Mouse (Mus musculus) c-Kit-positive CD71-positive TER-119-positive erythroid progenitor cells, embryonic 14.5 days (primary cell): ENCODE results near the gene Dlg4.
A peak's percentile ranks its signal among the peaks of the same experiment; 100 is the strongest.

ENCODE experiments used
- DNase-seq: peaks from one replicate; pipeline ENCODE4 v3.0.0-alpha.2; 2013; ENCODE audit warnings: low spot score

Gene Dlg4

DNA sequence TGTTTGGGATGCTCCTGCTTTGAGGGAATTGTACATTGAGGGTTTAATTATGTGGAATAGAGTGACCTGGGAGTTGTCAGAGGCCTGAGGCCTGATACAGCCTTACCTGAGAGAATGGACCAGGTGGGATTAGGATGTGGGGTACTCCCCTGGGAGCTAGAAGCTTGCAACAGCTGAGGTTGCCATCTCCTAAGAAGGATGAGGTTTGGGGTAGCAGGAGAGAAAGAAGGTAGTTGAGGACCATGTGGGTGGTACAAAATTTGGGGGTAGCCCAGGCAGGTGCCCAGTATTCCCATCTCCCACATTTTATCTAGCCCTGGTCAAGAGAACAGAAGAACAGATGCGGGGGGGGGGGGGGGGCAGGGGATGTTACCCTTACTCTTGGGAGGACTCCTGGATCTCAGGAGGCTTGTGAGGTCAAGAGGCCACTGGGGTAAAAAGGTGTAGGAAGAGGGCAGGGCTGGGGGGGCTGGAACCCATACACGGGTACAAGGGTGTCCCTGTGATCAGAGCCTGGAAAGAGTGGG lies 2.8 kb downstream of the Dlg4 start:
- DNase-seq, result no peak

DNA sequence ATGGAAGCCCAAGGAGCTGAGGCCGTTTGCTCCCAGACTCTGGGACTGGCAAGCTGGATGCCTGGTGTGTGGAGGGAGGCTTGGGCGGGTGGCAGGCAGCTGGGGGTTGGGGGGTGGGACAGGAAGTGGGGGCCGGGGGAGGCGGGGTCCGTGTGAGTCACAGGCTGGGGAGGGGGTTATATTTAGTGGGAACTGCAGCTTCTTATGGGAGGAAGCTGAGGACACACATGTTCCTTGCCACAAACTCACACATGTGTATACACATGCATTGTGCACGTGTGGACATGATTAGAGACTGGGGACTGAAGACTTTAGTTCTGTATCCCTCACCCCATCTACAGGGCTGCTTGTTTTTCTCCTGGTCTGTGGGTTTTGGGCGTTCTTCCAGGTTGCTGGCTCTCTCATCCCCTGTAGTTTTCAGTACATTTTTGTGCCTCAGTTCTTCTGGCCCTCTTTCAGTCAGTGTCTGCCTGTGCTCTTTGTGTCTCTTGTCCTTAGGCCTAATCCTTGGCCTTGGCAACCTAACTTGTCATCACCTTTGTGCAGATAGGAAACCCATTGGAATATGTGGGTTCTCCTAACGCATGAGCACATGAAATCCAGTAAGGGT lies 3.4 kb downstream of the Dlg4 start:
- DNase-seq, result no peak

DNA sequence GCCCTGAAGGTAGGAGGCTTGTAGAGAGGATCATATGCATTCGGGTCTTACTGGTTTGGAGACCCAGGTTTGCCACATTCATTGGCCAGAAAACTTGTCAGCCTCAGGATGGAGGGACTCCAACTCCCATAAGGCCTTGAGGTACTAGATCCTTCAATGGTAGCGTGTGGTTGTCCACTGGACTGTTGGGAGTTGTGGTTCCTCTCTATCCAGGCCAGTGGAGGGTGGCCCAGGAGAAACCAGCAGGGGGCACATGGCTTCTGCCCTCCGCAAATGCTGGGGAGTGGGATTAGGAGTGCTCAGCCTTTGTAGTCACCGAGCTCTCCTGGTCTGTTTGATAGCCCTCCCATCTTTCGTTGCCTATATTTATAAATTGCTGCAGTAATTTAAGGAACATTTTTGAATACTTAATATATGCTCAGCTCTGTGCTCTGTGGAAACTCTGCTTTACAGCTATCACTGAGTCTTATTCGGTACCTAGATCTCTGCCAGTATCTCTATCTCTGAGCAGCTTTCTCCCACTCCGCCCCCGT lies 4.1 kb downstream of the Dlg4 start:
- peak; percentile 69 for DNase-seq

DNA sequence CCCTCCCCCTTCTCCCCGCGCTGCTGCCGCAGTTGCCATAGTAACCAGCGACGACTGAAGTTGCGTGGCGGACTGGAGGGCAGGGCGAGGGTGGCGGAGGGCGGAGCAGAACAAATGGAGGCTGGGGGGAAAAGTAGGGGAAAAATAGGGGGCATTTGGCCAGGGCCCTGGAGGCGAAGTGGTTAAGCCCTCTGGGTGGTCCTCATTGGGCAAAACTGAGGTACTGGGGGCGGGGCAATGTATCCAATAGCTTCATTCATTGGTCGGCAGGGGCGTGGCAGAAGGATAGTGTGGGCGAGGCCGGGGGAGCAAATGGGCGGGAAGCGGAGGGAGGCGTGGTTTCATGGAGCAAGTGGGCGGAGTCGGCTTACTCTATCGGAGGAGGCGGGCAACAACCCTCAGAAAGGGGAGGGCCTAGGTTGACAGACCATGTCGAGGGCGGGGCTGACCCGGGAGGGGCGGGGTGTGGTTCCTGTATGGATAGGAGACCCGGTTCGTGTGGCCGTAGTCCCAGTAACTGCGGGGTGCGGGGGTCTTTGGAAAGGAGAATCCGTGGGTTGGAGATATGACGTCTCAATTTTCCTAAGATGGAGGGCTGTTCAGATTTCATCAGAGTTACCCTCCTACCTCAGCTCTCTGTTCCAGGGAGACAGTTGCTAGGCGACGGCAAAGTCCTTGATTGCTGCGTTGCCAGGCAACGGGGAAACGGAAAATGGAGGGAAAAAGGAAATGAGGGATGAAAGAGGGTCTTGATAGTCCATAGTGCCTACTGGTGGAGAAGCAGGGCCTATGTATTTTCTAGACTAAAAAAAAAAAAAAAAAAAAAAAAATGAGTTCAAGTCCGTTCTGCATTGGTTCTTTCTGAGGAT lies 4.8 kb downstream of the Dlg4 start:
- DNase-seq, result peak; percentile 98

DNA sequence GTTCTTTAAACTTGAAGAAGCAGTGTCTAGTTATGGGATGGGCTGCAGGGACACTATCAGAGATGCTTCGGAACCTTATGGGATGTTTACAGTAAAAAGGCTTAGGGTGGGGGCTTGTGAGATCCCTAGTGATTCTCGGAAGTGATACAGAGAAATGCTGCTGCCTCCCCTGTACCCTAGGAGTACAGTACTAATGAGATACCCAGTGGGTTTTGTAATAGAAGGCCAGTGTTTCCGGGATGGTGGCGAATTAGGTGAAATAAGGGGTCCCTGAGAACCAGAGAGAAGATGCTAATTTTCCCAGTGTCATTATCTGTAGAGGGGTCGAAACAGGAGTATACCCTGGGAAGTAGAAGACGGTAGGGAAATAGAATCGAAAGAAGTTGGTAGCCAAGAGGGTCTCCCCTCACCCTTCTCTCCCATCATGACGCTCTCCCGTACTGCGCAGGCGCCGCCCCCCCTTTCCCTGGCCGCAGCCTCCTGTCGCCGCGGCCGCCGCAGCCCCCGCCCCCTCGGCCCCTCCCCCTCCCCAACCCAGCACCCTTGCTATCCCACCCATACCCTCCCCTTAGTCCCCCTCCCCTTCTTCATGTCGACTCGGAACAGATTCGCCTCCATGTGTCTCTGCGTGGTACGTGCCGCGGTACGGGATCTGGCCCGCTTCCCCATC lies 6.9 kb downstream of the Dlg4 start:
- DNase-seq, result no peak

DNA sequence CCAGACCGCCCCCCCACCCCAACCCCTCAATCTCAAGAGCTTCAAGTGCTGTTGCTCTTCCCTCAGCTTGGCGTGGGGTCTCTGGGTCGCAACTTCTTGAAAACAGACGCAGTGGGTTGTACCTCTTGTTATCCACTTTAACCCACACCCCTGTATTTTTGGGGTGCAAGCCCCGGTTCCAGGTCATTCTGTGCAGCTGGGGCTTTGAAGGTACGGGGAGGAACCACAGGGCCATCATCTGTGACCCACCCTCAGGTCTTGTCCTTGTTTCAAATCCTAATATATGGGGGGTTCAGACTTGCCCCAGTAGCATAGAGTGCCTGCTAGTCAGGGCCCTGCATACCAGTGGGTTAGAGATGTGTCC lies 7.4 kb downstream of the Dlg4 start:
- no peak for DNase-seq

DNA sequence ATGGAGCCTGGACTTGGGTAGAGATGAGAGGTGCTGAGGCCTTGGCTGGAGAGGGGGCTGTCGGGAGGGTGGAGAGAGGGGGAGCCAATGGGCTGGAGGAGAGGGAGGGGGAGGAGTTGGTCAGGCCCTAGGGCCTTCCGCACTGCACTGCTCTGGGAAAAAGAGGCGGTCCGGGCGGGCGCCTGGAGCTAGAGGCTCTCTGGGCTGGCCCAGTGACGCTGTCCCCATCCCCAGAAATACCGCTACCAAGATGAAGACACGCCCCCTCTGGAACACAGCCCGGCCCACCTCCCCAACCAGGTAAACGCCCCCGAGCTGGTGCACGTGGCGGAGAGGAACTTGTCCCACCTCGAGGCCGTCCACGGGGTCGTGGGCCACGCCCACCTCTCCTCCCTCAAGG lies 9.9 kb downstream of the Dlg4 start:
- DNase-seq, result no peak

DNA sequence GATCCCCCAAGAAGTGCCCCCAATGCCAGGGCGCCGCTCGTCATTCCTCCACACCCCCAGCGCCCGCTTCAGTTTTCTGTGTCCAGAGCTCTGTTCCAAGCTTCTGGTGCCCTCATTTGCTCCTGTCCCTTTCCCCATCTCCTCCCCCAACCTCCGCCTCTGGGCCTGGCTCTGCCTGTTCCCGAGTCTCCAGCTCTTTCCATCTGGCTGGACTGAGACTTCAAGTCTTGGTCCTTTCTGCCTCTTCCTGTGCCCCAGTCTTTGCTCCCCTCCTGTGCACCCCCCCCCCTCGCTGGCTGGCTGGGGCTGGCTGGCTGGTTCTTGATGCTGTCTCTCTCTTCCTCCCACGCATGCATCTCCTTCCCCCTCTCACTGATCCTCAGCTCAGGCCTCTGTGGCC lies 10.7 kb downstream of the Dlg4 start:
- no peak for DNase-seq

DNA sequence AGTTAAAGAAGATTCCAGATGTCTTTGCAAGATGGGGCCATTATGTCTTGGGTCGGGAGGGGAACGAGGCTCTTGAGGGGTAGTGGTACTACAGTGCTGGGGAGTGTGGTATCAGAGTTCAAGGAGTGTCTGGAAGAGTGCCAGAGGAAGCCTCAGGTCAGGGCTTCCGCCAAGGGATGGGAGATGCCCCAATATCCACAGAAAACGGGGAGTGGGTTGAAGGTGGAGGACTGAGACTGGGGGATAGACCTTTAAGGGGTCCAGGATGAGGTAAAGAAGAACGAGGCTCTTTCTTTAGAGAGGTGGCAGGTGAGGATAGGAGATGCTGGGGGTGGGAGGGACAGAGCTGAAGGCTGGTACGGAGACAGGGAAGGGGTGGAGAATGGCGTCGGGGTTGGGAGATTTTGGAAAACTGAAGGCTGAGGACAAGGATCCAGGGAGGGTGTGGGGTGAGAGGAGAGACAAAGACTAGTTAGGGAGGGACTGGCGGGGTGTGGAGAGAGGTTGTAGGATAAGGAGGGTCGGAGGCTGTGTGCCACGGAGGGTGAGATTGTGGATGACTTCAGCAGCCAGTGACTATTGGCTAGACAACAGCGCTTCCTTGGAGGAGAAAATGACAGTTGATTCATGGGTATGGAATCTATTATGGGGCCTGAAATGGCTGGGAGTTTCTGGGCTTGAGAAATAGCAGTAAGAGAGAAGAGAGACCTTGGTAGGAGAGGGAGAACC lies 11.8 kb downstream of the Dlg4 start:
- no peak for DNase-seq

DNA sequence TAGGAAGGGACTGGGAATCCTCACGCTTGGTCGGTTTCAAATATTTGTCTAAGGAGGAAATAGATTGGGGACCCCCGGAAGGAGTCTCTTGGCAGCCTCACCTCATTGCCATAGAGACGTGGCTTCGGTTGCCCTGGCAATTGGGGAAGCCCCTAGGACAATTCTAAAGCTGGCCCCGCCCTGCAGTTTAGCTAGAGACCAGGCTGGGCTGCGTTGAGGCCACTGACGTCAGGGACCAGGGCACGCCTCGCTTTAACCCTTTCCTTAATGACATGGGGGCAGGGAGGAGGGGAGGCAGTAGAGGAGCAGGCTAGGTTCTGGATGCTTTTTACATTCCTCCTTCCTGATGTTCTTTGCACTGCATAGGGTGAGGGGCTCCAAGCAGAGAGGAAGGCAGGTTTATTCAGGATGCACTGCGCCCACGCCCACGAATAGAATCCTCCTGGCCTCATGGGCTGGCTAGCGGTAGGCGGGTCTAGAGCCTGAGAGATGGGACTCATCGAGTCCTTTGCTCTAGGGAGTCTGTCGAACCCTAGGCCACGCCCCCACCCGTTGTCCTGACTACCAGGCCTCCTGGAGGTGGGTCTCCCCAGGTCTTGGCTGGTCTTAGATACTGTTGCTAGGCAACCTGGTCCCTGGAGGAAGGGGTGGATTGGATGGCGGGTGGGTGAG lies 12.5 kb downstream of the Dlg4 start:
- no peak for DNase-seq

DNA sequence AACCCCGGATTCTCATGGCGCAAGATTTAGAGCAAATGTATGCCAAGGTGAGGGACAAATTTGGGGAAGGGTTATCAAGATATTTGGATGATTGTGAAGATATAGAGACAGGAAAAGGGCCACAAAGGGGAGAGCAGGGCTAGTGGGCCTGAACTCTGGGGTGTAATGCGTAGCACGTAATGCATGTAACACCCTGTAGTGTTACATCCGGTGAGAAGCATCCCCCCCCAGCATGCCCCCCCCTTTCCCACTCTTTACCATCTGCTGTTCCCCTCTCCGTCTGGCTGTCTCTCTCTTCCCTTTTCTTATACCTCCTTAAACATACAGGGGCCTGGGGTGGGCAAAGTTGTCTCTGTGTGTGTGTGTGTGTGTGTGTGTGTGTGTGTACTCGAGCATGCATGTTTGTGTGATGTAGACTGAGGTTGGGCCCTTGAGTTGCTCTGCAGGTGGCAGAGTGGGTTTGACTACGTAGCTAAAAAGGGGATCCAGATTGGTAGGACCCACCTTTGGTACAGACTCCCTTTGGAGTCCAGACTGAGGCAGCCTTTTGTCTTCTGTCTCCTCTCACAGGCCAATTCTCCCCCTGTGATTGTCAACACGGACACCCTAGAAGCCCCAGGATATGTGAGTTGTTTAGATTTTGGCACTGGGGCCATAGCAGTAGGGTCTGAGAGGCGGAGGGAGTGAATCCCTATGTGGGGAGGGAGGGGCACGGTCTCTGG lies 13.2 kb downstream of the Dlg4 start:
- no peak for DNase-seq

DNA sequence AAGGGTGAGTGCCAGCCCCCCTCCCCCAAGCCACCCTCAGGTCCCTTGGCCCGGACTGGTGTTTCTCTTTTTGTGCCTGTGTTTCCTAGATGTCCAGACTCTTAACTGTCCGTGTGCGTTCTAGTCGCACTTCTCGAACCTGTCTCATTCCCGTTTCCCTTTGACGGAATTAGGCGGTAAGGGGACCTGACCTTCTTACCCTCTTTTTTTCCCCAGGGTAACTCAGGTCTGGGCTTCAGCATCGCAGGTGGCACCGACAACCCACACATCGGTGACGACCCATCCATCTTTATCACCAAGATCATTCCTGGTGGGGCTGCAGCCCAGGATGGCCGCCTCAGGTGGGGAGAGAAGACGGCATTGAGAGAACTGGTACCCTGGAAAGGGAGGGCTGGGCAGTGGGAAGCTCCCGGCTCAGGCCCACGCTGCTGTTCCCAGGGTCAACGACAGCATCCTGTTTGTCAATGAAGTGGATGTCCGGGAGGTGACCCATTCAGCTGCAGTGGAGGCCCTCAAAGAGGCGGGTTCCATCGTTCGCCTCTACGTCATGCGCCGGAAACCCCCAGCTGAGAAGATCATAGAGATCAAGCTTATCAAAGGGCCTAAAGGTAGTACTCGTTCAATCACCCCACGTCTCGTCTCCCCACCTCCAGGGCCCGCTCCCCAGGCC lies 14.0 kb downstream of the Dlg4 start:
- DNase-seq, result no peak

DNA sequence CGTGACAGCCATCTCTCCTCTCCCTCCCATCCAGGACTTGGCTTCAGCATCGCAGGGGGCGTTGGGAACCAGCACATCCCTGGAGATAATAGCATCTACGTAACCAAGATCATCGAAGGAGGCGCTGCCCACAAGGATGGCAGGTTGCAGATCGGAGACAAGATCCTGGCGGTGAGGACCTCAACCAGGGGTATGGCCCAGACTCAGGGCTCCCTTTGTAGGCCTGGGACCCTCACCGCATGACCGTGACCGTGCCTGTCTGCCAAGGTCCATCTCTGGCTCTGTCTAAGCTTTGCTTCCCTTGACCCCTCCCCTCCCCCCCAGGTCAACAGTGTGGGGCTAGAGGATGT lies 14.6 kb downstream of the Dlg4 start:
- DNase-seq, result no peak

DNA sequence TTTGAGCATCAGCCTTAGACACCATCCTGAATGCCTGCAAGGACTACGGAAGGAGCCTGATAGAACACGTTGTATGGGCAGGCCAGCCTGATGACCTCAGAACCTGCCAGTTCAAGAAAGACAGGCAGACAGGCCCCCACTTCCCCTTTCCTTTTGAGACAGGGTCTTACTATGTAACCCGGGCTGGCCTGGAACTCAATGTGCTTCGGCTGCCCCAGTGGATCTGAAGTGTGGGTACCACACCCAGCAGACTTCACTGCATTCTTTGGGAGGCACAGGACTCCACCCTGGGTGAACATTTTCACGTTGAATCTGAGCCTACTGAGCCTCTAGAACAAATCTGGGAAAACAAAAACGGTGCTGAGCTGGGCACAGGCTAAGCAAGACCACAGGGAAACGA lies 21.4 kb downstream of the Dlg4 start:
- DNase-seq, result no peak

DNA sequence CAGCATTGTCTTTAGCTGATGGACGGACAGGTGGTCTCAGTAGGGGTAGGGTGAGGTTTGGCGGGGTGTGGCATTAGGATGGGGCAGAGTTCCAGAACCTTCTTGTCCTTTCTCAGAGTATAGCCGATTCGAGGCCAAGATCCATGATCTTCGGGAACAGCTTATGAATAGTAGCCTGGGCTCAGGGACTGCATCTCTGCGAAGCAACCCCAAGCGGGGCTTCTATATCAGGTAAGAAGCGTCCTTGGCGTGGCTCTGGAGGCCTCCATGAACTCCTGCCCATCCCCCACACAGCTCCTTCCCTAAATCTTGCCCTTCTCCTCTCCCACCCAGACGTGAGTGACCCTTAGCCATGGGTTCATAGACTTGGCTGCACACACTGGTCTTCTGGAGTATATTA lies 22.9 kb downstream of the Dlg4 start:
- no peak for DNase-seq

DNA sequence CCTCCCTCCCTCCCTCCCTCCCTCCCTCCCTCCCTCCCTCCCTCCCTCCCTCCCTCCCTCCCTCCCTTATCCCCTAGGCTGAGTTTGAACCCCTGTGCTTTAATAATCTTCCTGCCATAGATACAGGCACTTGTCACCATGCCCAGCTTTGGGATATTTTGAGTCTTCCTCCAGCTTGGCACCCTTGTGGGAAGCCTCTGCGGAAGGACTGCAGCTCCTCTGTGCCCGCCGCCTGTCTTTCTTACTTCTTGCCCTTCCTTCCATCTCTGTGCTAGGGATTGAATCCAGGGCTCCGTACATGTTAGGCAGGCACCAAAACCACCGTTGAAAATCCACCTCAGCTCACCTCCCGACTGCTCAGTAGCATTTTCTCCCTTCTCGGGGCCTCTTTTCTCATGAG lies 23.4 kb downstream of the Dlg4 start:
- DNase-seq, result no peak

DNA sequence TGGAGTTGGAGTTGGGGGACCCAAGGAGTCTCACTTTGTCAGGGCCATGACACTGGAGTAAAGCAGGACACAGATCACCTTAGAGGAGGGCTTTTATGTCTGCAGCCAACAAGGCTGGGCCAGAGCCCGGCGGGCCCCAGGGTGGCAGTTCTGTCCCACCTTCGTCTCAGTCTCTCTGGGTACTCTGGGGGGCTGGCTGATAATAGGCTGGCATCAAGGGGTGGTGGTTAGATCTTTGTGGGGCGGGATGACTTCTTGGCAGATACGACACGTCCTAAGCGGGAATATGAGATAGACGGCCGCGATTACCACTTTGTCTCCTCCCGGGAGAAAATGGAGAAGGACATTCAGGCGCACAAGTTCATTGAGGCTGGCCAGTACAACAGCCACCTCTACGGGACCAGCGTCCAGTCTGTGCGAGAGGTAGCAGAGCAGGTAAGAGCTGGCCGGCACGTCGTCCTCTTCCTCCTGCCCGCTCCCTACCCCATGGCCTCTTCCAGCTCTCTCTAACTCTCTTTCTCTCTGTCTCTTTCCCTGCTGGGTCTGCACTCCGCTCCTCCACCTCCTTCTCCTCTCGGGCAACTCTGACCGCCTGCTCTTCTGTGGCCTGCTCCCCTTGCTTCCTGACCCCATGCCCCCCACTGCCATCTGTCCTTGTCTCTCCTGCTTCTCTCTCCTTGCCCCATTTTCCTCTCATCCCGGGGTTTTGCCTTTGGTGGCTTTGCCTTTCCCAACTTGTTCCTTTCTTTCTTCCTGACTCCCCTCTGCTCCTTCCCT lies 25.8 kb downstream of the Dlg4 start:
- DNase-seq, result no peak

DNA sequence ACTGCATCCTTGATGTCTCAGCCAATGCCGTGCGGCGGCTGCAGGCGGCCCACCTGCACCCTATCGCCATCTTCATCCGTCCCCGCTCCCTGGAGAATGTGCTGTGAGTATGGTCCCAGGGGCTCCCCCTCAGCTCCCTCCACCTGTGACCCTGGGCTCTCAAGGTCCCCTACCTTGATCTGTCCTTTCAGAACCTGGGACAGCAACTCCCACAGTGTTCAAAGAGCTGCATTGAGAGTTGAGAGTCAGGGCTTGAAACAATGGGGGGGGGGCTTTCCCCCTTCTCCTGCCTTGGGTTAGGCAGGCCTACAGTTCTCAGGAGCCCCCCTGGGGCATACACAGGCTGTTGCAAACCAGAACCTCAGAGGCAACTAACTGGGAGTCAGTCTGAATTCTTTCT lies 26.9 kb downstream of the Dlg4 start:
- DNase-seq, result no peak

DNA sequence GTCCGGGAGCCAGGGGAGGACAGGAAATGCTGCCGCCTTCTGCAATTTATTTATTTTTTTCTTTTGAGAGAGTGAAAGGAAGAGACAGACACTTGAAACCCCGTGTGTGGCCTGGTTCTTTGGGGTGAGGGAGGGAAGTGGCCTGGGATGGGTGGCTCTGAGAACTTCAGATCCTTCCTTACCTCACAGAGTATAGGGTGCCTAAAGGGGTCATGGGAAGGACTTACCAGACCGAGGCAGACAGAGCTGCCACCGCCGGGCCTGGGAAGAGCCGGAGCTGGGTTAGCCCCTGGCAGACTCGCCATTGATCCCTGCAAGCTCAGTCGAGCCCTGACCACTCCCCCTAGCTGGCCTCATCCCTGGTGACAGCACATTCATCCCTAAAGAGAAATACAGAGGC lies 28.7 kb downstream of the Dlg4 start:
- no peak for DNase-seq

DNA sequence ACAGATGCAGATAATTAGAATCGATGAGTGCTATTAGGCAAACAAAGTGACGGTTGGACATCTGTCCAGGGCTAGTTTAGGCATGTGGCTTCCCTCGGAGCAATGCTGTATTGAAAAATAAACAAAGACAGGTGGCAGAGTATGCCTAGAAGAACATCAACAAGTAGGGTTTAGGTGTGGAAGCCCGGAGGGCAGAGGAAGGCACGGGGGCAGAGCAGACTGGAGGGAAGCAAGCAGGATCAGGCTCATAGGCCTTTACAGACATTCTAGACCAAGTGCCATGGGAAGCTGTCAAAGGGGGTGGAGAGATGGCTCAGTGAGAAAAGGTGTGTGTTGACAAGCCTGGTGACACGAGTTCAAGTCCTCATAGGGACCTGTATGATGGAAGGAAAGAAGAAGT lies 32.6 kb downstream of the Dlg4 start:
- DNase-seq, result no peak
